Mouse (Mus musculus) CD4-positive helper T cell, adult 2 months (primary cell): ENCODE measurements around the gene Tspan9.

ENCODE experiments used
- DNase-seq: peaks from one replicate; pipeline ENCODE4 v3.0.0-alpha.2; 2012; ENCODE audit warnings: low read depth, missing footprints, low spot score

Gene Tspan9

GRCm38 (mm10) chr6:128019119-128019518, 124.3 kb downstream of the Tspan9 start:
- no peak for DNase-seq

GRCm38 (mm10) chr6:128015304-128015703, 128.1 kb downstream of the Tspan9 start:
- no peak for DNase-seq

GRCm38 (mm10) chr6:128011781-128012180, 131.6 kb downstream of the Tspan9 start:
- no peak for DNase-seq

GRCm38 (mm10) chr6:128011071-128011477, 132.3 kb downstream of the Tspan9 start:
- no peak for DNase-seq

- no peak for DNase-seq
Observed at GRCm38 (mm10) chr6:128010135-128010971, 133.0 kb downstream of the Tspan9 start.

- no peak for DNase-seq
Observed at GRCm38 (mm10) chr6:128007982-128008562, 135.3 kb downstream of the Tspan9 start.

- no peak for DNase-seq
Observed at GRCm38 (mm10) chr6:128007241-128007701, 136.1 kb downstream of the Tspan9 start.

- DNase-seq = peak; percentile 46
Observed at GRCm38 (mm10) chr6:128006156-128006555, 137.2 kb downstream of the Tspan9 start.

- DNase-seq = no peak
Observed at GRCm38 (mm10) chr6:128004544-128004943, 138.8 kb downstream of the Tspan9 start.

GRCm38 (mm10) chr6:128003542-128003941, 139.9 kb downstream of the Tspan9 start:
- no peak for DNase-seq

GRCm38 (mm10) chr6:128002667-128003066, 140.7 kb downstream of the Tspan9 start:
- no peak for DNase-seq

GRCm38 (mm10) chr6:128002104-128002503, 141.3 kb downstream of the Tspan9 start:
- no peak for DNase-seq

GRCm38 (mm10) chr6:128001587-128001986, 141.8 kb downstream of the Tspan9 start:
- no peak for DNase-seq

GRCm38 (mm10) chr6:128000777-128001176, 142.6 kb downstream of the Tspan9 start:
- DNase-seq = no peak

- DNase-seq = no peak
Observed at GRCm38 (mm10) chr6:127999118-127999517, 144.3 kb downstream of the Tspan9 start.

GRCm38 (mm10) chr6:127996928-127997327, 146.5 kb downstream of the Tspan9 start:
- no peak for DNase-seq

- DNase-seq = no peak
Observed at GRCm38 (mm10) chr6:127992993-127993392, 150.4 kb downstream of the Tspan9 start.

- DNase-seq = peak; percentile 65
Observed at GRCm38 (mm10) chr6:127991509-127992176, 151.8 kb downstream of the Tspan9 start.

GRCm38 (mm10) chr6:127989624-127990212, 153.7 kb downstream of the Tspan9 start:
- DNase-seq = no peak

- no peak for DNase-seq
Observed at GRCm38 (mm10) chr6:127988944-127989494, 154.4 kb downstream of the Tspan9 start.

GRCm38 (mm10) chr6:127987374-127987773, 156.0 kb downstream of the Tspan9 start:
- no peak for DNase-seq

GRCm38 (mm10) chr6:127986357-127986756, 157.0 kb downstream of the Tspan9 start:
- DNase-seq = no peak
